Mouse (Mus musculus) erythroblast, embryonic 14.5 days (primary cell): Measurements from ENCODE around the gene Lrrc17. TPM values are rescaled to one million over a fixed set of nuclear protein-coding genes. Genes with fewer than 3 reads are reported as not detected.

Experiments
- H3K27me3 ChIP-seq: 2 replicates; pipeline ENCODE4 v1.6.1; 2012; ENCODE audit warnings: inconsistent platforms; ENCODE audit not compliant: control insufficient read depth
- H3K36me3 ChIP-seq: 2 replicates; pipeline ENCODE4 v1.6.1; 2012; ENCODE audit warnings: mild to moderate bottlenecking, inconsistent platforms; ENCODE audit not compliant: control insufficient read depth
- H3K4me1 ChIP-seq: 2 replicates; pipeline ENCODE4 v1.6.1; 2012; ENCODE audit warnings: inconsistent platforms; ENCODE audit not compliant: control insufficient read depth
- H3K4me3 ChIP-seq: replicated peaks from 2 replicates; pipeline ENCODE3; 2012; ENCODE audit warnings: moderate library complexity, mild to moderate bottlenecking, inconsistent platforms
- H3K9me3 ChIP-seq: 2 replicates; pipeline ENCODE4 v1.6.1; 2012; ENCODE audit warnings: low read length, inconsistent platforms, mixed read lengths; ENCODE audit not compliant: control insufficient read depth
- GATA1 ChIP-seq: IDR thresholded peaks from 2 replicates; pipeline ENCODE4 v1.6.1; 2012; ENCODE audit warnings: low read length, inconsistent platforms, mixed read lengths
- TAL1 ChIP-seq: IDR thresholded peaks from 3 replicates; pipeline ENCODE4 v1.6.1; 2012; ENCODE audit warnings: low read length, inconsistent platforms, mixed read lengths
- polyA plus RNA-seq: library from polyadenylated mRNA; stranded (reverse); fragments of >175 nt; gene quantifications from 2 replicates; pipeline ENCODE4 v1.2.3, GENCODE M21; 2012

Lrrc17 gene
- polyA plus RNA-seq, 1 experiment: not detected

GRCm38 (mm10) chr5:21505159-21505558 lies 38.2 kb upstream of the Lrrc17 start:
- no peak overlapping the region for H3K4me3 ChIP-seq
- H3K27me3 ChIP-seq: no peaks in the 10 kb centered on the region
- no peaks in the 10 kb centered on the region for H3K36me3 ChIP-seq
- no peaks in the 10 kb centered on the region for H3K4me1 ChIP-seq
- TF ChIP-seq GATA1 (no peak), TAL1 (no peak)
- H3K9me3 ChIP-seq: no peaks in the 10 kb centered on the region

DNA sequence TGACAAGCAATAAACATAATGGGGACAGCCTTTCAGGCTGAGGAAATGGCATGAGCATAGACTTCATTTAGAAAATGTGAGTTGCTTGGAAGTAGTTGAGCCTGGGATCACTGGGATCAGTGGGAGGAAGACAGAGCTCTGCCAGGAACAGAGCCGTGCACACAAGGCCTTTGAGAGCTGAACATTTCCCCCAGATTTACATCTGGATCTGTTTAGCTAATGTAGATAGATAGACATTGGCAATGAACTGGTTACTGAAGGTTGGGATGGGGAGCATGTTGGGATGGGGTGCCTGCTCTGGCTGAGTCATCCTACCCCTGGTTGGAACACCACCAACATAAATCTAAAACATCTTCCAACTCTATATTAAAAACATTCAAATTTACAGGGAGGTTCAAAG lies 36.5 kb upstream of the Lrrc17 start:
- H3K36me3 ChIP-seq: no peaks in the 10 kb centered on the region
- no peak overlapping the region for H3K4me3 ChIP-seq
- TF ChIP-seq TAL1 (no peak), GATA1 (no peak)
- no peaks in the 10 kb centered on the region for H3K27me3 ChIP-seq
- H3K9me3 ChIP-seq: no peaks in the 10 kb centered on the region
- H3K4me1 ChIP-seq: no peaks in the 10 kb centered on the region

DNA sequence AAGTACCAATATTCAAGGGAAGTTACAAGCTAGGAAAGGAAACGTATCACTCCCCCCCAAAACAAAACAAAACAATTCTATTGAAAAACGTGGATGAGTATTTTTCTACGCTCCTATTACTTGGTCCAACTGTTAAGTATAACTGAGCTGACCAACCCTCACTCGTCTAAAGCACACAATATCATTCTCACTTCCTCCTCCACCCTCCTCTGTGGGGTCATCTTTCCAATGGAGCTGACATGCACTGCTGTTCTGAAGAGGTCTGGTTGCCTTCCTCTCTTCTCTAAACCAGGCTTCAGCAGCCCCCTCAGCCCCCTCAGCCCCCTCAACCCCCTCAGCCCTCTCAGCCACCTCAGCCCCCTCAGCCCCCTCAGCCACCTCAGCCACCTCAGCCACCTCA lies 33.6 kb upstream of the Lrrc17 start:
- Histone ChIP-seq H3K36me3 (no peaks in the 10 kb centered on the region), H3K4me1 (no peaks in the 10 kb centered on the region), H3K9me3 (no peaks in the 10 kb centered on the region), H3K27me3 (no peaks in the 10 kb centered on the region), H3K4me3 (no peak overlapping the region)
- no peak for TF ChIP-seq TAL1
- no peak for TF ChIP-seq GATA1

- no peaks in the 10 kb centered on the region for H3K36me3 ChIP-seq
- no peaks in the 10 kb centered on the region for H3K27me3 ChIP-seq
- H3K4me1 ChIP-seq: no peaks in the 10 kb centered on the region
- no peak overlapping the region for H3K4me3 ChIP-seq
- TF ChIP-seq GATA1 (no peak), TAL1 (no peak)
- H3K9me3 ChIP-seq: no peaks in the 10 kb centered on the region
Measured at GRCm38 (mm10) chr5:21513363-21513762, 30.0 kb upstream of the Lrrc17 start.

DNA sequence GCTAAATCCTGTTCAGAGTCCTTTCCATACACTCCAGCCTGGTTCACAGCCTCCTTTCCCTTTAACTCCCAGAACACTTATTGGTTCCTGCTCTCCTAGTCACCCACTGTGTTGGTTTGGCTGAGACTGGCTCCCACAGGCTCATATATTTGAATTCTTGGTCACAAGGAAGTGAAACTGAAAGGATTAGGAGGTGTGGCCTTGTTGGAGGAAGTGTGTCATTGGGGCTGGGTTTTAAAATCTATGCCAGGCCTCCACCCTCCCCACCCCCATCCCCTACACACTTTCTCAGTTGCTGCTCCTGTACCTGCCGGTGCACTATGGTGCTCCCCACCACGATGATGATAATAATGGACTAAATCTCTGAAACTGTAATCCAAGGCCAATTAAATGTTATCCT lies 25.8 kb upstream of the Lrrc17 start:
- H3K4me3 ChIP-seq: no peak overlapping the region
- TF ChIP-seq TAL1 (no peak), GATA1 (no peak)
- no peaks in the 10 kb centered on the region for H3K36me3 ChIP-seq

DNA sequence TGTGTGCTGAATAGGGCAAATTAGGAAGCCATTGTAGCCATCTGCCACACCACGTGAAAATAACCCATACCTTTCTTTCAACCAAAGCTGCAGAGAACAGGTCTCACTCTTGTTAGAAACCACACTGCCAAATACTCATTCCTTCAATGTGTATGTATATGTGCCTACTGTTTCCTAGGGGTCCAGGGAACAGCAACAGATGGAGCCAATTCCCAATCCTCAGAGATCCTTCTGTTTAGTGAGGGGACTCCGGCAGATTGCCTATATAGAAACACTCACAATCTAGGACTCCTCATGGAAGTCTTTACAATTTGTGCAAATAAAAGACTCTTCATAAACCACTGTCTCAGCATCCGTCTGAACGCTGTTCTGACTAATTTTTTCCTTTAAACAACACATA lies 25.2 kb upstream of the Lrrc17 start:
- H3K36me3 ChIP-seq: no peaks in the 10 kb centered on the region
- H3K4me1 ChIP-seq: no peaks in the 10 kb centered on the region
- TF ChIP-seq TAL1 (no peak), GATA1 (no peak)
- no peaks in the 10 kb centered on the region for H3K27me3 ChIP-seq
- H3K4me3 ChIP-seq: no peak overlapping the region
- H3K9me3 ChIP-seq: no peaks in the 10 kb centered on the region

More for the DNA sequence above, 25.8 kb upstream of the Lrrc17 start:
- Histone ChIP-seq H3K27me3 (no peaks in the 10 kb centered on the region), H3K9me3 (no peaks in the 10 kb centered on the region), H3K4me1 (no peaks in the 10 kb centered on the region)

DNA sequence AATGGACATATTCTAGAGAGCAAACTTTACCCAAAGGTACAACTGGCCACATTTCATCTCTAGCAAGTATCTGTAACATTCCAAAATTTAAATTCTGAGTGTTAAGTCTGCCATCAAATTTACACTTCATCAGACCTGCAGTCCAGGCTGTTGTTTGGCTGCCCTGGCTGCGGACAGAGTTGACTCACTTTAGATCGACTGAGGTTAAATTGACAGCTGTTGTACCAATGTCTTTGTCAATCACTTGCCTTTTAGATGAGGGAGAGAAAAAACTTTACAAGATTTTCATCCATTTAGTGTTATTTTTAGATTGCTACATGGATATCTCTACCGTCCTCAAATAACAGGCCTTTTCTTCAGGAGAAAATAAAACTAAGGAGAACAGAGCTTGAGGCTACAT lies 24.2 kb upstream of the Lrrc17 start:
- Histone ChIP-seq H3K36me3 (no peaks in the 10 kb centered on the region), H3K9me3 (no peaks in the 10 kb centered on the region), H3K4me3 (no peak overlapping the region), H3K27me3 (no peaks in the 10 kb centered on the region), H3K4me1 (no peaks in the 10 kb centered on the region)
- TF ChIP-seq TAL1: no peak
- TF ChIP-seq GATA1: no peak

- H3K4me1 ChIP-seq: no peaks in the 10 kb centered on the region
- no peaks in the 10 kb centered on the region for H3K27me3 ChIP-seq
- H3K36me3 ChIP-seq: no peaks in the 10 kb centered on the region
- H3K9me3 ChIP-seq: no peaks in the 10 kb centered on the region
- TF ChIP-seq TAL1 (no peak), GATA1 (no peak)
- H3K4me3 ChIP-seq: no peak overlapping the region
Measured at GRCm38 (mm10) chr5:21526835-21527485, 16.4 kb upstream of the Lrrc17 start.

DNA sequence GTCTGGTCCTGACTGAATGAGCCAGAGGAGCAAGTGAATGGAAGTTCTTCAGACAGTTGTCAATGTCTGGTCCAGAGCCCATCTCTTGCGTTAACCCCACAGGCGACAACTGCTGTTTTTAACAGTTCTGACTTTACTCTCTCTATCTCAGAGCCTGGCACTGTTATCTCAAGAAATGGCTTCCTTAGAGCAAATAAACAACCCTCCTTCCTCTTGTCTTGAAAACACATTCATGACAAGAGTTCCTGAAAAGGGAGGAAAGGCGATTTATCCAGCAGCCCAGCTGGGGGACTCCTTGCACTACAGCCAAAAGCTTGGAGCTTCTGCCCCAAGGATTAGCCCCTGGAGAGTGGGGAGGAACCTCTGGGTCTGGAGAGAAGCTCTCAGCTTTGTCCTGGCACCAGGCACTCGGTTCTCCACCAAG lies 15.9 kb upstream of the Lrrc17 start:
- TF ChIP-seq TAL1 (no peak), GATA1 (no peak)
- no peaks in the 10 kb centered on the region for H3K27me3 ChIP-seq
- H3K9me3 ChIP-seq: no peaks in the 10 kb centered on the region
- H3K4me1 ChIP-seq: no peaks in the 10 kb centered on the region
- H3K36me3 ChIP-seq: no peaks in the 10 kb centered on the region
- no peak overlapping the region for H3K4me3 ChIP-seq
